Mouse (Mus musculus) cortical plate, adult 2 months (tissue): ENCODE results near the gene Slc11a2. TPM values are rescaled to one million over a fixed set of nuclear protein-coding genes. Genes with fewer than 3 reads are reported as not detected.

Source experiments
- H3K27ac ChIP-seq: fragments of 200-500 bp; 2 replicates; pipeline ENCODE4 v1.5.1; 2012; ENCODE audit warnings: low read length, control low read depth, inconsistent platforms; ENCODE audit not compliant: insufficient read depth
- H3K4me1 ChIP-seq: fragments of 200-500 bp; 2 replicates; pipeline ENCODE4 v1.6.1; 2011; ENCODE audit warnings: low read length; ENCODE audit not compliant: control insufficient read depth, insufficient read depth
- H3K4me3 ChIP-seq: fragments of 200-500 bp; 2 replicates; pipeline ENCODE4 v1.5.1; 2011; ENCODE audit warnings: mild to moderate bottlenecking, low read length, control low read depth; ENCODE audit not compliant: insufficient read depth
- CTCF ChIP-seq: fragments of 200-500 bp; IDR thresholded peaks from 2 replicates; pipeline ENCODE4 v1.5.1; 2011; ENCODE audit warnings: mild to moderate bottlenecking, control low read depth, low read length; ENCODE audit not compliant: insufficient read depth; ENCODE audit errors: extremely low read depth
- POLR2A ChIP-seq: fragments of 200-500 bp; IDR thresholded peaks from 2 replicates; pipeline ENCODE4 v1.6.1; 2011; ENCODE audit warnings: mild to moderate bottlenecking, low read length, control low read depth; ENCODE audit not compliant: insufficient read depth; ENCODE audit errors: extremely low read depth
- polyA plus RNA-seq: library from polyadenylated mRNA; depleted of rRNA; stranded (reverse); fragments of >200 nt; gene quantifications from 2 replicates; pipeline ENCODE4 v1.2.3, GENCODE M21; 2012

The Slc11a2 gene
- polyA plus RNA-seq, 1 experiment, result 47.8 TPM

DNA sequence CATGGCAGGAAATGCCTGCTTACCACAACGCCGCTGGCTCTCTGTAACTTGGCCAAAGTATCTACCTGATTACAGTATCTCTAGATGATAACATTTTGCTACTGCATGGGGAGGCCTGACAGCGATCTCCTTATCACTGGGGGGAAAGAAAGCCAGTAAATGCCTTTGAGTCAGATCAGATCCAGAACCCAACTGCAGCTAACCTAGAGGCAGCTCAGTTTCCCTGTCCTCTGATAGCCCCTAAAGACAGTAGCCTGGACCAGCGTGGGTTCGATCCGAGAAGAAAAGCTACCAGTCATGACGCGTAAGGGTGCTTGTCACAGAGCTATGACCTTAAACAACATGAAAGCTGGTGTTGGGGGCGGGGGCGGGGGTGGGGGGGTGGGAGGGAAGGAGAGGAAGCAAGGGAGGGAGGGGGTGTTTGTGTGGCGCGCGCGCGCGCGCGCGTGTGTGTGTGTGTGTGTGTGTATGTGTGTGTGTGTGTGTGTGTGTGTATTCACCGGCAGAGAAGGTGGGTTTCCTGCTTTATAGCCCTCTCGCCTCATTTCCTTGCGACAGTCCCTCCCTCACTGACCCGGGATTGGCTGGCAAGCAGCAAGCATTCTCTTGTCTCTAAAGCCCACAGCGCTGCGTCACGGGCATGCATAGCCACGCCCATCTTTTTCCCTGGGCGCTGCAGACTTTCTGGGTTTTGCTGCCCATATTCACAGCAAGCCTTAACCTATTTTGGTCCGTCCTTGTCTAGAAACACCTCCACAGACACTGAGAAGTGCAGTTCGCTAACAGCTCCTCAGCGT is 18.5 kb upstream of the Slc11a2 start:
- Histone ChIP-seq H3K4me3 (peak overlapping the region; percentile 42), H3K27ac (peak overlapping the region; percentile 69)
- TF ChIP-seq CTCF (no peak), POLR2A (peak; percentile 73)

GRCm38 (mm10) chr15:100436518-100436917 is 11.6 kb upstream of the Slc11a2 start:
- Histone ChIP-seq H3K4me1 (no peaks in the 10 kb centered on the region), H3K27ac (no peak overlapping the region), H3K4me3 (no peak overlapping the region)
- no peak for TF ChIP-seq POLR2A
- no peak for TF ChIP-seq CTCF

More for the DNA sequence above, 18.5 kb upstream of the Slc11a2 start:
- 0 out of 2 replicates have a peak, but pooled peaks cover 2% of the 10 kb centered on the region for H3K4me1 ChIP-seq

DNA sequence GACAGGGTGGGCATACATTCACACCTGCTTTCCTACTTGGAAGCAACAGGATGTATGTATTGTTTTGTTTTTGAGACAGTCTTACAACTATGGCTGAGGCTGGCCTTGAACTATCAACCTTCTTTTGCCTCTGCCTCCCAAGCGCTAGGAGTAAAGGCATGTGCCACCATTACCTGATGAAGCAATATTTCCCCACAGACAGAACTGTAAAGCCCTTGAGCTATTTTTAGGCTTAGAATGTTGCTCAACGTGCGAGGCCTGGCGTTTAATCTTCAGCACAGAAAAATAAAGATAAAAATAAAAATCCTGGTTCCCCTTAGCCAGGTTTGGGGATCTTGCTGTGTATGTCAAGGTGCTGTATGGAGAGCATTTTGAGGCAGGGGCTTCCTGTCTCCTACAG is 11.2 kb upstream of the Slc11a2 start:
- TF ChIP-seq CTCF (no peak), POLR2A (no peak)
- H3K4me1 ChIP-seq, result no peaks in the 10 kb centered on the region
- no peak overlapping the region for H3K27ac ChIP-seq
- H3K4me3 ChIP-seq, result no peak overlapping the region

- no peak overlapping the region for H3K4me3 ChIP-seq
- no peak for TF ChIP-seq CTCF
- TF ChIP-seq POLR2A, result no peak
- H3K4me1 ChIP-seq, result no peaks in the 10 kb centered on the region
- no peak overlapping the region for H3K27ac ChIP-seq
Measured at GRCm38 (mm10) chr15:100433234-100433633, 8.4 kb upstream of the Slc11a2 start.

DNA sequence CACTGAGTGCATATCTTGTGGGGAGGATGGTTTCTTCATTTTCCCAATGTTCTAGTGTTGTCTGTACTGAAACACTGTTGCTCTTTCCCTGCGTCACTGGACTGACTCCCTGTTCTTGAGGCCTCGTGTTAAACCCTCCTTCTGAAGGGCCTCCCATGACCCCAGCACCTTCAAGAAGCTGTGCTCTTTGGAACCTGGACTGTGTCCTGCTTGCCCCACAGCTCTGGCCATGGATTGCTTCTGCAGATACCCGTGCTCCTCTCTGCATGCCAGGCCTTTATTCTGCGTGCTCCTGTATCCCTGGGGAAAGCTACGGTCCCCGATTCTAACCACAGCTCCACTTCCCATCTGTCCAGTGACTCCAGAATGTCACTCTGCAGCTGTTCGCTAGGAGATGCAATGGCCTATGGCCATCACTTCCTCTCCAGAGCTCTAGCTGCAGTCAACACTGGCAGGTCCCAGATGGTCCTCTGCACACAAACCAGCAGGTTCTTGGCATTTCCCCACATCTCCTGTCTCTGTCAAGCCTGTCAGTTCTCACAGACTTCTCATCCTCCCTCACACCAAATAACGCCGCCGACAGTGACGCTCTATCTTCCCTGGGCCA is 5.2 kb upstream of the Slc11a2 start:
- Histone ChIP-seq H3K27ac (no peak overlapping the region), H3K4me1 (no peaks in the 10 kb centered on the region), H3K4me3 (no peak overlapping the region)
- no peak for TF ChIP-seq CTCF
- TF ChIP-seq POLR2A, result no peak

- H3K4me1 ChIP-seq, result no peaks in the 10 kb centered on the region; the same call in 1 of the 2 replicates
- no peak overlapping the region for H3K4me3 ChIP-seq
- no peak overlapping the region for H3K27ac ChIP-seq
- TF ChIP-seq POLR2A (no peak), CTCF (no peak)
Measured at GRCm38 (mm10) chr15:100428296-100428905, 3.5 kb upstream of the Slc11a2 start.

GRCm38 (mm10) chr15:100423916-100424315 is 956 bp downstream of the Slc11a2 start:
- H3K27ac ChIP-seq, result no peak overlapping the region
- TF ChIP-seq CTCF (no peak), POLR2A (no peak)
- peaks cover 10% of the 10 kb centered on the region for H3K4me1 ChIP-seq
- H3K4me3 ChIP-seq, result no peak overlapping the region

DNA sequence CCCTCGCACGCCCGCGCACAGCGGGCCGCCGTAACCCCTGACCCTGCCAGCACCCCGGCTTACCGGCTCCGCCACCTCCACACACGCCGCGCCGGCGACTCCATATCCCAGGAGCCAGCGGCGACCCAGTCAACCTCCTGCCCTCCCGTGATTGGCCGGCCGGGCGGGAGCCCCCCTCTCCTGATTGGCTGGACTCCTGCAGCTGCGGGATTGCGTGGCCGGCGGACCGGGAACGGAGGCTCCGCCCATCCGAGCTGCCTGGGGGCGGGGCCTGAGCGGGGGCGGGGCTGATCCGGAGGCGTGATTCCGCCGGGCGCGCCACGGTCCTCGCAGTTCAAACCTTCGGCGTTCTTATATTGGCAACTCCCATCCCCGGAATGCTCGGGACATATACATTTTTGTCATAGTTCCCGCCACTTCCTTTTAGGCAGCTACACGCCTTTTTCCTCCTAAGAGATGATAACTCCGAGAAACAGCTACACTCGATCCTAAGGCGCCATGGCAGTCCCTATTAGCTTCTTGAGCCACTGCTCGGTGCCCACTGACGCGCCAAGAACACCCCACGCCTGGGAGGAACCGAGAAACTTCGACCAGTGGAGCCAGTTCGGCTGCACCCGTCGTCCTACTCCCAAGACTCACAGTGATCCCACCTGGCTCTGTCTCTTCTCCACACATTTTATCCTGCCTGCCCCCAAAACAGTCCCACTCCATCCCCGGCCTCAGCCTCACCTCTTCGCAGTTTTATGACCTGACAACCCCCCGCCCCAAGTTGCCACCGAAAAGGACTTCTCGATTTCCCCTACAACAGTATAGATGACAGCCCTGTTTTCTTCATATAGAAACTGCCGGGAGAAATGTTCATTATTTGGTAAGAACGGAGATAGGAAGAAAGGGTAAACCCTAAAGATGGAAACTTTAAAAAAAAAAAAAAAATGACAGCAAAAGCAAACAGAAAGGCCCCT is 1.7 kb downstream of the Slc11a2 start:
- Histone ChIP-seq H3K4me1 (peaks cover 10% of the 10 kb centered on the region), H3K4me3 (peak overlapping the region; percentile 96), H3K27ac (0 out of 2 replicates have a peak overlapping the region, but pooled peaks have one; percentile 43)
- peak; percentile 73 for TF ChIP-seq POLR2A
- no peak for TF ChIP-seq CTCF

GRCm38 (mm10) chr15:100422476-100422875 is 2.4 kb downstream of the Slc11a2 start:
- TF ChIP-seq CTCF (no peak), POLR2A (no peak)

DNA sequence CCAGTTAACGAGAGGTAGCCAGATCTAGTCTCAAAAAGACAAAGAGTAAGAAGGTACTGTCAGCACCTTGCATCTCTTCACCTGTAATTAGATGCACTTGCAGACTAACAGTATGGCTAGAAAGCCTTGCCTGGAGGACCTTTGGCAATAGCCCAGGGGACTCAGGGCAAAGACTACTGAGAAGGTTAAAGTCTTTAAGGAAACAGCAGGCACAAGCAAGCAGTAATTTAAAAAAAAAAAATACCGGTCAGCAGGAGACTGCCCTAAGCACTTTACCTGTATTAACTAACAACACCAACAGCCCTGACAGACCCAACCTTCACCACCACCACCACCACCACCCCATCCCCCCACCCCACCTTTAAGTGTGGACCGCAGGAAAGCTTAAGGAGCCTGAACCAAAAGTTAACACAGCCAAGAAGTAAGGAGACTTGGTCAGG is 3.1 kb downstream of the Slc11a2 start, which contains the start of gene Gm5475:
Gene Gm5475 (plus strand): TSS at position 390 of the 440 bp plus-strand sequence.
- Histone ChIP-seq H3K4me3 (peak within 1 kb of the TSS; percentile 96), H3K27ac (peak within 1 kb of the TSS; percentile 43), H3K4me1 (peaks cover 10% of the 10 kb centered on the region)

More at GRCm38 (mm10) chr15:100422476-100422875, 2.4 kb downstream of the Slc11a2 start:
- Histone ChIP-seq H3K27ac (peak overlapping the region; percentile 43), H3K4me1 (peaks cover 10% of the 10 kb centered on the region), H3K4me3 (peak overlapping the region; percentile 96)
